Mouse (Mus musculus) intestine, embryonic 16.5 days (tissue): ENCODE data around the gene Myof. TPM values are rescaled to one million over a fixed set of nuclear protein-coding genes. Genes with fewer than 3 reads are reported as not detected.

Source experiments
- ATAC-seq: fragments of 200-750 bp; cut with Nextera tagmentation; 2 replicates; pipeline ENCODE4 v1.8.0; 2017; ENCODE audit warnings: moderate TSS enrichment, moderate library complexity
- H3K27ac ChIP-seq: fragments of 300-500 bp; sonication (generic); 2 replicates; pipeline ENCODE4 v1.5.1; 2014; ENCODE audit warnings: mild to moderate bottlenecking, low read length
- H3K27me3 ChIP-seq: fragments of 300-500 bp; sonication (generic); replicated peaks from 2 replicates; pipeline ENCODE4 v1.6.1; 2014; ENCODE audit warnings: low read length, control low read depth, mixed read lengths; ENCODE audit not compliant: control insufficient read depth, insufficient read depth
- H3K36me3 ChIP-seq: fragments of 300-500 bp; sonication (generic); 2 replicates; pipeline ENCODE4 v1.6.1; 2014; ENCODE audit warnings: low read length, control low read depth; ENCODE audit not compliant: control insufficient read depth, insufficient read depth
- H3K4me1 ChIP-seq: fragments of 300-500 bp; sonication (generic); 2 replicates; pipeline ENCODE4 v1.6.1; 2014; ENCODE audit warnings: low read length, control low read depth, mixed read lengths; ENCODE audit not compliant: control insufficient read depth, insufficient read depth
- H3K4me2 ChIP-seq: fragments of 300-500 bp; sonication (generic); 2 replicates; pipeline ENCODE4 v1.6.1; 2014; ENCODE audit warnings: low read depth, low read length, control low read depth
- H3K4me3 ChIP-seq: fragments of 300-500 bp; sonication (generic); 2 replicates; pipeline ENCODE4 v1.5.1; 2014; ENCODE audit warnings: mild to moderate bottlenecking, low read length
- H3K9ac ChIP-seq: fragments of 300-500 bp; sonication (generic); 2 replicates; pipeline ENCODE4 v1.6.1; 2014; ENCODE audit warnings: low read depth, low read length
- H3K9me3 ChIP-seq: fragments of 300-500 bp; sonication (generic); 2 replicates; pipeline ENCODE4 v1.6.1; 2016; ENCODE audit warnings: low read length, control low read depth; ENCODE audit not compliant: control insufficient read depth
- WGBS: fragments of 180-500 bp; shearing (Covaris S2); extraction: QIAGEN DNeasy Blood & Tissue Kit; methylation state at CpG from one replicate; pipeline ENCODE4 v1.1.7; 2014; 5-methylcytosine and 5-hydroxymethylcytosine counted together
- polyA plus RNA-seq: library from polyadenylated mRNA; unstranded; fragments of >200 nt; fragmentation: Nextera tagmentation; extraction: Ambion mirVana; gene quantifications from 2 replicates; pipeline ENCODE4 v1.2.1, GENCODE M21; 2015

Myof gene
- polyA plus RNA-seq, 1 experiment from 2014 or later, result 6.5 TPM

- WGBS, result 27% methylated on average over 9 of the region's 9 CpGs
- no peaks in the 10 kb centered on the region; the same call in 1 of the 2 replicates for H3K4me1 ChIP-seq
- H3K27ac ChIP-seq, result no peak overlapping the region
- no peak overlapping the region for H3K4me2 ChIP-seq
- H3K27me3 ChIP-seq, result peaks cover 10% of the 10 kb centered on the region
- H3K4me3 ChIP-seq, result no peak overlapping the region
- ATAC-seq, result no peak
- no peaks in the 10 kb centered on the region for H3K9me3 ChIP-seq
- H3K36me3 ChIP-seq, result no peaks in the 10 kb centered on the region
- no peak overlapping the region for H3K9ac ChIP-seq
Observed at GRCm38 (mm10) chr19:37881431-37882081, 161.8 kb downstream of the Myof start.

- no peaks in the 10 kb centered on the region for H3K36me3 ChIP-seq
- no peak for ATAC-seq
- H3K4me3 ChIP-seq, result no peak overlapping the region
- no peak overlapping the region for H3K27ac ChIP-seq
- H3K9ac ChIP-seq, result no peak overlapping the region
- WGBS, result 14% methylated on average over 20 of the region's 20 CpGs
- peaks cover 7% of the 10 kb centered on the region for H3K27me3 ChIP-seq
- peak overlapping the region; percentile 23; the same call in 1 of the 2 replicates for H3K4me2 ChIP-seq
- H3K4me1 ChIP-seq, result no peaks in the 10 kb centered on the region
- no peaks in the 10 kb centered on the region for H3K9me3 ChIP-seq
Observed at GRCm38 (mm10) chr19:37877511-37878167, 165.7 kb downstream of the Myof start.

- H3K4me2 ChIP-seq, result no peak overlapping the region
- no peak overlapping the region for H3K27ac ChIP-seq
- no peak for ATAC-seq
- no peak overlapping the region for H3K9ac ChIP-seq
- no peaks in the 10 kb centered on the region for H3K9me3 ChIP-seq
- 61% methylated on average over 6 of the region's 6 CpGs for WGBS
- H3K4me3 ChIP-seq, result no peak overlapping the region
- peaks cover 7% of the 10 kb centered on the region for H3K27me3 ChIP-seq
- no peaks in the 10 kb centered on the region for H3K4me1 ChIP-seq
- H3K36me3 ChIP-seq, result no peaks in the 10 kb centered on the region
Observed at GRCm38 (mm10) chr19:37876605-37877245, 166.7 kb downstream of the Myof start.

GRCm38 (mm10) chr19:37873499-37873898 lies 169.9 kb downstream of the Myof start:
- H3K9me3 ChIP-seq, result no peaks in the 10 kb centered on the region
- H3K9ac ChIP-seq, result no peak overlapping the region
- no peak overlapping the region for H3K4me3 ChIP-seq
- ATAC-seq, result no peak
- WGBS, result 80% methylated on average over 1 of the region's 1 CpGs
- H3K4me2 ChIP-seq, result no peak overlapping the region
- no peaks in the 10 kb centered on the region for H3K36me3 ChIP-seq
- H3K27ac ChIP-seq, result no peak overlapping the region
- H3K4me1 ChIP-seq, result no peaks in the 10 kb centered on the region
- peaks cover 2% of the 10 kb centered on the region; the same call in 1 of the 2 replicates for H3K27me3 ChIP-seq

GRCm38 (mm10) chr19:37867592-37867991 lies 175.8 kb downstream of the Myof start:
- H3K4me1 ChIP-seq, result no peaks in the 10 kb centered on the region
- no peak overlapping the region for H3K9ac ChIP-seq
- no peak overlapping the region for H3K4me3 ChIP-seq
- H3K27ac ChIP-seq, result no peak overlapping the region
- no peaks in the 10 kb centered on the region for H3K9me3 ChIP-seq
- ATAC-seq, result no peak
- no peaks in the 10 kb centered on the region for H3K36me3 ChIP-seq
- 64% methylated on average over 3 of the region's 3 CpGs for WGBS
- H3K27me3 ChIP-seq, result no peaks in the 10 kb centered on the region
- H3K4me2 ChIP-seq, result no peak overlapping the region

- Histone ChIP-seq H3K9ac (no peak overlapping the region), H3K4me3 (no peak overlapping the region)
- 84% methylated on average over 6 of the region's 6 CpGs for WGBS
Observed at GRCm38 (mm10) chr19:37866994-37867393, 176.4 kb downstream of the Myof start.

GRCm38 (mm10) chr19:37861171-37861570 lies 182.2 kb downstream of the Myof start:
- Histone ChIP-seq H3K9ac (no peak overlapping the region), H3K4me3 (no peak overlapping the region), H3K27ac (no peak overlapping the region), H3K9me3 (no peaks in the 10 kb centered on the region), H3K36me3 (no peaks in the 10 kb centered on the region), H3K27me3 (no peaks in the 10 kb centered on the region), H3K4me1 (no peaks in the 10 kb centered on the region), H3K4me2 (no peak overlapping the region)
- ATAC-seq, result no peak
- WGBS, result 81% methylated on average over 1 of the region's 1 CpGs

More at GRCm38 (mm10) chr19:37866994-37867393, 176.4 kb downstream of the Myof start:
- no peak for ATAC-seq
- H3K36me3 ChIP-seq, result no peaks in the 10 kb centered on the region
- H3K4me1 ChIP-seq, result no peaks in the 10 kb centered on the region
- H3K27me3 ChIP-seq, result no peaks in the 10 kb centered on the region
- no peak overlapping the region for H3K4me2 ChIP-seq
- no peaks in the 10 kb centered on the region for H3K9me3 ChIP-seq
- H3K27ac ChIP-seq, result no peak overlapping the region

GRCm38 (mm10) chr19:37860267-37860666 lies 183.1 kb downstream of the Myof start:
- no peak overlapping the region for H3K4me3 ChIP-seq
- no peak overlapping the region for H3K9ac ChIP-seq
- no peak overlapping the region for H3K4me2 ChIP-seq
- H3K27me3 ChIP-seq, result no peaks in the 10 kb centered on the region
- WGBS, result 72% methylated on average over 1 of the region's 1 CpGs
- ATAC-seq, result no peak
- no peaks in the 10 kb centered on the region for H3K36me3 ChIP-seq
- no peak overlapping the region for H3K27ac ChIP-seq
- no peaks in the 10 kb centered on the region for H3K9me3 ChIP-seq
- no peaks in the 10 kb centered on the region for H3K4me1 ChIP-seq

- WGBS, result 48% methylated on average over 7 of the region's 7 CpGs
- no peak overlapping the region for H3K9ac ChIP-seq
Observed at GRCm38 (mm10) chr19:37858406-37859081, 184.8 kb downstream of the Myof start.

More at GRCm38 (mm10) chr19:37858406-37859081, 184.8 kb downstream of the Myof start:
- no peak for ATAC-seq
- Histone ChIP-seq H3K9me3 (no peaks in the 10 kb centered on the region), H3K4me1 (no peaks in the 10 kb centered on the region), H3K4me2 (no peak overlapping the region), H3K36me3 (no peaks in the 10 kb centered on the region), H3K27ac (no peak overlapping the region), H3K27me3 (no peaks in the 10 kb centered on the region), H3K4me3 (no peak overlapping the region)
